ENCODE assay signal across 12 mouse cellular contexts in the genomic region with DNA sequence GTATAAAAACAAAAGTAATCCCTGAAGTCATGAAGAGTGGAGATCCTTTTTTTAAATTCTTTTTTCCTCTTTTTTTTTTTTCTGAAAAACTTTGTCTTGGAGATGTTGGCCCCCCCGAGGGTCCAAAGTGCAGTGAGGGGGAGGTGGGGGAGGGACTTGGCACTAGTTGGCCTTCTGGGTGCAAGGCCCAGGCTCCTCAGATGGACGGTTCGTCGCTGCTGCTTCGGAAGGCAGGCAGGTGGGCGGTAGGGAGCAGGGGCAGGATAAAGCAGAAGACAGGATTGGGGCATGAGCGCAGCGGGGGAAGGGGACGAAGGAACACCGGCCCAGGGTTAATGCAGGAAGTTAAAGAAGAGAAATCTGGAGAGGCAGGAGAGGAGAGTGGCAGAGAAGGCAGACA. TPM values are rescaled to one million over a fixed set of nuclear protein-coding genes. Genes with fewer than 3 reads are reported as not detected.
DNase-seq lines count a peak whose midpoint lies in the region; ATAC-seq lines count a peak whose summit lies in the region.
"Had no signal": no experiment of that assay in that cellular context is flagged by ENCODE, and none has a peak within 500 bp of the region (broad histone marks: within the 10 kb centered on the region; RNA-seq: fewer than 3 reads in every experiment).

No protein-coding gene starts in this region.

- H3K27me3 ChIP-seq in heart, embryonic 11.5 days (ENCODE audit: control insufficient read depth, insufficient read depth, low read length) = peaks cover 7% of the 10 kb centered on the region; the same call in 1 of the 2 replicates
- H3K27me3 ChIP-seq in midbrain, embryonic 13.5 days = no peaks in the 10 kb centered on the region
- H3K27me3 ChIP-seq in midbrain, embryonic 15.5 days (replicated peaks) = no peaks in the 10 kb centered on the region
- no peaks in the 10 kb centered on the region for H3K27me3 ChIP-seq in kidney, embryonic 15.5 days
- H3K27me3 ChIP-seq in stomach, embryonic 15.5 days (replicated peaks) = no peaks in the 10 kb centered on the region
- H3K27me3 ChIP-seq: hindbrain, embryonic 12.5 days had no signal

- no peak for DNase-seq in heart, postnatal 10 days
- DNase-seq in thymus, adult 18-20 months = no peak
- no peak for DNase-seq in left cerebral cortex, adult 11 months (ENCODE audit: low spot score)
- DNase-seq: thymus, postnatal 25 days had no signal

- peak overlapping the region; percentile 5 for H3K4me2 ChIP-seq in heart, embryonic 11.5 days
- no peak overlapping the region for H3K4me2 ChIP-seq in midbrain, embryonic 13.5 days (replicated peaks)
- H3K4me2 ChIP-seq in midbrain, embryonic 15.5 days = no peak overlapping the region
- peak overlapping the region; percentile 37 for H3K4me2 ChIP-seq in kidney, embryonic 15.5 days
- peak overlapping the region; percentile 29 for H3K4me2 ChIP-seq in stomach, embryonic 15.5 days
- H3K4me2 ChIP-seq: hindbrain, embryonic 12.5 days had no signal

- H3K36me3 ChIP-seq in heart, embryonic 11.5 days (ENCODE audit: control insufficient read depth, insufficient read depth, low read length) = no peaks in the 10 kb centered on the region
- H3K36me3 ChIP-seq in midbrain, embryonic 13.5 days = peaks cover 64% of the 10 kb centered on the region
- H3K36me3 ChIP-seq in midbrain, embryonic 15.5 days (replicated peaks) = peaks cover 47% of the 10 kb centered on the region
- peaks cover 49% of the 10 kb centered on the region for H3K36me3 ChIP-seq in kidney, embryonic 15.5 days
- 0 out of 2 replicates have a peak, but pooled peaks cover 4% of the 10 kb centered on the region for H3K36me3 ChIP-seq in stomach, embryonic 15.5 days

- intact Hi-C loops in heart, postnatal 10 days (cut with DNase I) = loop anchor here (5.0 kb wide), 1 partner anchor 230 kb away; no protein-coding TSS in a partner anchor

- WGBS in heart, embryonic 11.5 days (ENCODE audit: insufficient replicate concordance) = 9% methylated on average over 10 of the region's 10 CpGs
- WGBS in midbrain, embryonic 13.5 days = 13% methylated on average over 10 of the region's 10 CpGs
- WGBS in midbrain, embryonic 15.5 days = 18% methylated on average over 10 of the region's 10 CpGs
- WGBS in kidney, embryonic 15.5 days = 12% methylated on average over 10 of the region's 10 CpGs
- WGBS in stomach, embryonic 15.5 days = 13% methylated on average over 10 of the region's 10 CpGs

- no peaks in the 10 kb centered on the region for H3K9me3 ChIP-seq in heart, embryonic 11.5 days (replicated peaks; ENCODE audit: control insufficient read depth, low read length)
- no peaks in the 10 kb centered on the region for H3K9me3 ChIP-seq in midbrain, embryonic 13.5 days
- H3K9me3 ChIP-seq in midbrain, embryonic 15.5 days = no peaks in the 10 kb centered on the region
- H3K9me3 ChIP-seq in kidney, embryonic 15.5 days (replicated peaks) = no peaks in the 10 kb centered on the region
- H3K9me3 ChIP-seq in stomach, embryonic 15.5 days = no peaks in the 10 kb centered on the region
- H3K9me3 ChIP-seq: hindbrain, embryonic 12.5 days had no signal

- no peak for ATAC-seq in heart, embryonic 11.5 days (replicated peaks; ENCODE audit: insufficient number of reproducible peaks, low FRiP score, low TSS enrichment)
- no peak for ATAC-seq in midbrain, embryonic 13.5 days
- no peak for ATAC-seq in midbrain, embryonic 15.5 days (replicated peaks)
- ATAC-seq in kidney, embryonic 15.5 days (replicated peaks; ENCODE audit: low FRiP score) = no peak
- no peak for ATAC-seq in stomach, embryonic 15.5 days (ENCODE audit: insufficient read depth, low FRiP score, low read depth)
- ATAC-seq: activated CD4-positive, CD25-positive, alpha-beta regulatory T cell, adult 4 months; forebrain, embryonic 16.5 days had no signal

- H3K4me1 ChIP-seq in heart, embryonic 11.5 days (ENCODE audit: control insufficient read depth, insufficient read depth, low read length) = peaks cover 12% of the 10 kb centered on the region
- H3K4me1 ChIP-seq in midbrain, embryonic 13.5 days (replicated peaks) = peaks cover 20% of the 10 kb centered on the region
- peaks cover 5% of the 10 kb centered on the region for H3K4me1 ChIP-seq in midbrain, embryonic 15.5 days
- peaks cover 32% of the 10 kb centered on the region for H3K4me1 ChIP-seq in kidney, embryonic 15.5 days
- 0 out of 2 replicates have a peak, but pooled peaks cover 7% of the 10 kb centered on the region for H3K4me1 ChIP-seq in stomach, embryonic 15.5 days

- H3K27ac ChIP-seq in heart, embryonic 11.5 days (ENCODE audit: low read depth, low read length) = no peak overlapping the region
- H3K27ac ChIP-seq in midbrain, embryonic 13.5 days = 0 out of 2 replicates have a peak overlapping the region, but pooled peaks have one; percentile 14
- H3K27ac ChIP-seq in midbrain, embryonic 15.5 days = no peak overlapping the region
- H3K27ac ChIP-seq in kidney, embryonic 15.5 days = peak overlapping the region; percentile 64
- H3K27ac ChIP-seq in stomach, embryonic 15.5 days = no peak overlapping the region
- H3K27ac ChIP-seq: hindbrain, embryonic 12.5 days had no signal

- 0 out of 2 replicates have a peak overlapping the region, but pooled peaks have one; percentile 34 for H3K9ac ChIP-seq in heart, embryonic 11.5 days (ENCODE audit: low read depth, low read length)
- H3K9ac ChIP-seq in midbrain, embryonic 13.5 days (replicated peaks) = no peak overlapping the region
- no peak overlapping the region for H3K9ac ChIP-seq in midbrain, embryonic 15.5 days
- H3K9ac ChIP-seq in kidney, embryonic 15.5 days = no peak overlapping the region
- no peak overlapping the region for H3K9ac ChIP-seq in stomach, embryonic 15.5 days
- H3K9ac ChIP-seq: hindbrain, embryonic 12.5 days had no signal

- H3K4me3 ChIP-seq in heart, embryonic 11.5 days (ENCODE audit: low read depth, low read length) = no peak overlapping the region
- no peak overlapping the region for H3K4me3 ChIP-seq in midbrain, embryonic 13.5 days (replicated peaks)
- H3K4me3 ChIP-seq in midbrain, embryonic 15.5 days = no peak overlapping the region
- no peak overlapping the region for H3K4me3 ChIP-seq in kidney, embryonic 15.5 days (replicated peaks)
- no peak overlapping the region for H3K4me3 ChIP-seq in stomach, embryonic 15.5 days (replicated peaks)
- H3K4me3 ChIP-seq: hindbrain, embryonic 12.5 days had no signal

RNA-seq across cellular contexts. Expression of gene Psrc1, which starts 8.7 kb away (rescaled TPM):
- polyA plus RNA-seq in heart, embryonic 11.5 days (2014; fragmentation: Nextera tagmentation; extraction: Ambion mirVana) = 25.0 and 28.9 TPM in 2 replicates
- total RNA-seq in heart, postnatal 10 days (2021) = 1 to 10 TPM; 2.9 to 4.1 TPM
- polyA plus RNA-seq in midbrain, embryonic 13.5 days (2015; fragmentation: Nextera tagmentation; extraction: Ambion mirVana) = 23.7 and 25.4 TPM in 2 replicates
- 7.7 and 8.8 TPM in 2 replicates for polyA plus RNA-seq in midbrain, embryonic 15.5 days (2015; fragmentation: Nextera tagmentation; extraction: Ambion mirVana)
- polyA plus RNA-seq in kidney, embryonic 15.5 days (2015; fragmentation: Nextera tagmentation; extraction: Ambion mirVana) = 47.2 and 48.8 TPM in 2 replicates
- polyA plus RNA-seq in stomach, embryonic 15.5 days (2015; fragmentation: Nextera tagmentation; extraction: Ambion mirVana) = 34.9 and 38.9 TPM in 2 replicates

RNA-seq across cellular contexts. Expression of gene Celsr2, which starts 23.1 kb away (rescaled TPM):
- polyA plus RNA-seq in heart, embryonic 11.5 days (2014; fragmentation: Nextera tagmentation; extraction: Ambion mirVana) = 3.1 and 3.7 TPM in 2 replicates
- 1 to 10 TPM; 7.4 to 7.6 TPM for total RNA-seq in heart, postnatal 10 days (2021)
- 56.5 and 65.5 TPM in 2 replicates for polyA plus RNA-seq in midbrain, embryonic 13.5 days (2015; fragmentation: Nextera tagmentation; extraction: Ambion mirVana)
- polyA plus RNA-seq in midbrain, embryonic 15.5 days (2015; fragmentation: Nextera tagmentation; extraction: Ambion mirVana) = 38.5 and 43.3 TPM in 2 replicates
- polyA plus RNA-seq in kidney, embryonic 15.5 days (2015; fragmentation: Nextera tagmentation; extraction: Ambion mirVana) = 19.3 and 21.6 TPM in 2 replicates
- 12.2 and 13.6 TPM in 2 replicates for polyA plus RNA-seq in stomach, embryonic 15.5 days (2015; fragmentation: Nextera tagmentation; extraction: Ambion mirVana)

RNA-seq across cellular contexts. Expression of gene Mybphl, which starts 27.6 kb away (rescaled TPM):
- polyA plus RNA-seq in heart, embryonic 11.5 days (2014; fragmentation: Nextera tagmentation; extraction: Ambion mirVana) = 70.4 and 77.2 TPM in 2 replicates
- 10 to 100 TPM; 18.1 to 41.9 TPM for total RNA-seq in heart, postnatal 10 days (2021)
- not detected in 2 replicates for polyA plus RNA-seq in midbrain, embryonic 13.5 days (2015; fragmentation: Nextera tagmentation; extraction: Ambion mirVana)
- not detected in 2 replicates for polyA plus RNA-seq in midbrain, embryonic 15.5 days (2015; fragmentation: Nextera tagmentation; extraction: Ambion mirVana)
- polyA plus RNA-seq in kidney, embryonic 15.5 days (2015; fragmentation: Nextera tagmentation; extraction: Ambion mirVana) = not detected in 2 replicates
- polyA plus RNA-seq in stomach, embryonic 15.5 days (2015; fragmentation: Nextera tagmentation; extraction: Ambion mirVana) = not detected in 2 replicates
- polyA plus RNA-seq: activated CD4-positive, CD25-positive, alpha-beta regulatory T cell, adult 4 months; hindbrain, embryonic 12.5 days had no signal

RNA-seq across cellular contexts. Expression of gene Sars, which starts 52.7 kb away (rescaled TPM):
- polyA plus RNA-seq in heart, embryonic 11.5 days (2014; fragmentation: Nextera tagmentation; extraction: Ambion mirVana) = 103 and 114 TPM in 2 replicates
- 10 to 100 TPM; 97.1 to 97.8 TPM for total RNA-seq in heart, postnatal 10 days (2021)
- polyA plus RNA-seq in midbrain, embryonic 13.5 days (2015; fragmentation: Nextera tagmentation; extraction: Ambion mirVana) = 208 and 216 TPM in 2 replicates
- 209 and 212 TPM in 2 replicates for polyA plus RNA-seq in midbrain, embryonic 15.5 days (2015; fragmentation: Nextera tagmentation; extraction: Ambion mirVana)
- 126 and 131 TPM in 2 replicates for polyA plus RNA-seq in kidney, embryonic 15.5 days (2015; fragmentation: Nextera tagmentation; extraction: Ambion mirVana)
- polyA plus RNA-seq in stomach, embryonic 15.5 days (2015; fragmentation: Nextera tagmentation; extraction: Ambion mirVana) = 124 and 142 TPM in 2 replicates

Comparison
In these comparisons a context has a peak if more than half of its experiments do, and no peak if none do; other contexts are left out.
1. H3K27ac ChIP-seq: peak in midbrain, embryonic 13.5 days (single experiment) and kidney, embryonic 15.5 days (single experiment); none in heart, embryonic 11.5 days (single experiment), midbrain, embryonic 15.5 days (single experiment) and stomach, embryonic 15.5 days (single experiment).
2. H3K4me2 ChIP-seq: peak in heart, embryonic 11.5 days (single experiment), kidney, embryonic 15.5 days (single experiment) and stomach, embryonic 15.5 days (single experiment); none in midbrain, embryonic 13.5 days (single experiment) and midbrain, embryonic 15.5 days (single experiment).
3. RNA of gene Mybphl, which starts 27.6 kb away (polyA plus RNA-seq): 70.4 to 77.2 TPM in heart, embryonic 11.5 days; not detected in midbrain, embryonic 15.5 days, not detected in midbrain, embryonic 13.5 days, not detected in stomach, embryonic 15.5 days and not detected in kidney, embryonic 15.5 days; every median in the first group is over 10 times any median in the second.